Mouse (Mus musculus) left cerebral cortex, adult 11 months (tissue): ENCODE measurements at regions not wholly inside any gene's neighbourhood (a gene's known extent, or its start where the extent isn't known, plus 50 kb on each side); places are given as distances from the start of the nearest gene placed in this dataset.
"Not testable (repeated sequence)": the region's sequence is repeated elsewhere in the genome, so short reads cannot be mapped to it uniquely, and the experiment has no call there.

Experiments
- DNase-seq: peaks from one replicate; pipeline ENCODE4 v3.0.0; 2022; ENCODE audit warnings: low spot score

DNA sequence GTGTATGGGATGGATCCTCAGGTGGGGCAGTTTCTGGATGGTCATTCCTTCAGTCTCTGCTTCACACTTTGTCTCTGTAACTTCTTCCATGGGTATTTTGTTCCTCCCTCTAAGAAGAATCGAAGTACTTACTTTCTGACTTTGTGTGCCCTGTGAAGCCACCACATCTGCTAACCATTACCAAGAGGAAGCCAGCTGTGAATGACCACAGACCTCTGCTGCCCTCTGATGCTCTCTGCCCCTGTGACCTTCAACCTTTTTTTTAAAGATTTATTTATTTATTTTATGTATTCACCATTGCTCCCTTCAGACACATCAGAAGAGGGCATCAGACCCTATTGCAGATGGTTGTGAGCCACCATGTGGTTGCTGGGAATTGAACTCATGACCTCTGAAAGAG is 475.7 kb upstream of the Gulo start:
- not testable (repeated sequence) for DNase-seq

- DNase-seq: no peak
These were observed 470.2 kb upstream of the Gulo start for GRCm38 (mm10) chr14:66479181-66479580.

- DNase-seq: no peak
These were observed 469.6 kb upstream of the Gulo start for GRCm38 (mm10) chr14:66478562-66478961.

- no peak for DNase-seq
These were observed 466.0 kb upstream of the Gulo start for GRCm38 (mm10) chr14:66475026-66475425.

GRCm38 (mm10) chr14:66473251-66473550 is 464.2 kb upstream of the Gulo start:
- DNase-seq: no peak

DNA sequence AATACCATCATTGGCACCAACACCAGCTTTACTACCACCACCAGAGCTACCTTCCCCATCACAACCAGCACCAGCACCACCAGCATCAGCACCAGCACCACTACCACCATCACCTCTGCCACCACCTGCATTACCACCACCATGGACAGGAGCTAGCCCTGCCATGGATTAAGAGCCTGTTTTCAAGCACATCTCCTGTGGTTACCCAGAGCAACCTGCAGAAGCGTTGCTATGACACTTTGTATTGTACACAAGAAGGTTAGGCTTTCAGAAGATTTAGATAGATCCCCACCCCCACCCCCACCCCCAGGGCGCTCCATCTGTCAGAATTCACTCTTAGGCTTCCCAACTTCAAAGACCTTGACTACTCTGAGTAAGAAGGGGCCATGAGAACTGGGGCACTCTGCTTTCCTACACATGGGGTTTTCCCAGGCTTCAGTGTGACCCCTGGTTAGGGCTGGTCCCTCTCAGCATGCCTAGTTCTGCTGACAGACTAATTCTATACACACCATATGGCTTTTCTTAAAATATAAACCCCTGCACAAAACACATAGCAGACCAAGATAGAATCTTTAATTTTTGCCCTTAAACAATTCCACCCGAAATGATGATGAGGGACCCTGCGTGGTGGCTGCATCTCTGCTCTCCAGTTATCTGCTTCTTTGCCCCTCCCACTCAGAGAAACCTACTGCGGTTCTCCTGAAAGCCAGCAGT is 463.7 kb upstream of the Gulo start:
- DNase-seq: no peak

- no peak for DNase-seq
These were observed 453.1 kb upstream of the Gulo start for GRCm38 (mm10) chr14:66462081-66462480.

GRCm38 (mm10) chr14:66460795-66461194 is 451.8 kb upstream of the Gulo start:
- DNase-seq: no peak

GRCm38 (mm10) chr14:66458696-66459095 is 449.7 kb upstream of the Gulo start:
- DNase-seq: no peak

- no peak for DNase-seq
These were observed 448.3 kb upstream of the Gulo start for GRCm38 (mm10) chr14:66457300-66457699.

DNA sequence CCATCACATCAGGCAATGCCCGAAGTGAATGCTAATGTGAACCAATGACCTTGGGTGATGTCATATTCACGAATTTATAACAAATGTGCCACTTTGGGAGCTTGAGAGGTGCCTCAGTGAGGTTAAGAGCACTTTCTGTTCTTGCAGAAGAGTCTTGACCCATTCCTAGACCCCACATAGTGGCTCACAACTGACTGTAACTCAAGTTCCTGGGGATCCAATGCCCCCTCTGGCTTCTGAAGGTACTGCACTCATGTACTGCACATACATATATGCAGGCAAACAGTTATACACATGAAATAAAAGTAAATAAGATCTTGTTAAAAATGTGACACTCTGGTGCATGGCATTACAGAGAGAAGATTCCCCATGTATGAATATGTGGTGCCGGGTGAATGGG is 443.8 kb upstream of the Gulo start:
- no peak for DNase-seq

- no peak for DNase-seq
These were observed 441.3 kb upstream of the Gulo start for GRCm38 (mm10) chr14:66450351-66450750.

DNA sequence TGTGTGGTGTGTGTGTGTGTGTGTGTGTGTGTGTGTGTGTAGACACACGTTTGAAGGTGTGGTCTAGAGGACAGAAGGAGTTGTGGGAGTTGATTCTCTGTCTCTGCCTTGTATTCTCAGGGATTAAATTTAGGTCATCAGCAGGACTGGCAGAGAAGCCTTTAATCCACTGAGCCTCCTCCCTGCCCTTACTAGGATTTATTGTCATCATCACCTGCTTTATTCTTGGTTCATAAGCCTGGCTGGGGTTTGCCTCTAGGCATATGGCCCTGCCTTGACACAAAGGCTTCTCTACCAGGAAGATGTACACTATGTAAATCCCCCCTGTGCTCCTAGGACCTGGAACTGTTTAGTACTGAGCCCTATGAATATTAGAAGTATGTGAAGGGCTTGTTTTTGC is 433.6 kb upstream of the Gulo start:
- no peak for DNase-seq

DNA sequence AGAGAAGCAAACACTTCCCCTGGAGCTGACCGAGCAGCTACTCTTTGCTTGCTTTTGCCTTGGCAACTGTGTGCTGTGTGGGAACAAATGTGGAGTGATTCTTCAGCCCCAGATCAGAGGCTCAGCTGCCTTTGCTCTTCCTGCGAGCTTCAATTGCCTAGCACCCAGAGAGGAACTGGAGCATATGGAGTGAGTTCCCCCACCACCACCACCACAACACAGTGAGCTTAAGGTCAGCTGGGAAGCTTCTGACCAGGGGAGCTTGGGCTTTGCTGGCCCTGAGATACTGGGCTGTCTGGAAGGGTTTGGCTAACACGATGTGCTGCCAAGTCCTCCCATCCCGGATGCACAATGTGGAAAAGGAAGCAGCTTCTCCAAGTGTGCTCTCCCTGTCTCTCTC is 432.8 kb upstream of the Gulo start:
- no peak for DNase-seq

- DNase-seq: no peak
These were observed 429.6 kb upstream of the Gulo start for GRCm38 (mm10) chr14:66438572-66438971.

- DNase-seq: no peak
These were observed 429.0 kb upstream of the Gulo start for GRCm38 (mm10) chr14:66438001-66438400.

DNA sequence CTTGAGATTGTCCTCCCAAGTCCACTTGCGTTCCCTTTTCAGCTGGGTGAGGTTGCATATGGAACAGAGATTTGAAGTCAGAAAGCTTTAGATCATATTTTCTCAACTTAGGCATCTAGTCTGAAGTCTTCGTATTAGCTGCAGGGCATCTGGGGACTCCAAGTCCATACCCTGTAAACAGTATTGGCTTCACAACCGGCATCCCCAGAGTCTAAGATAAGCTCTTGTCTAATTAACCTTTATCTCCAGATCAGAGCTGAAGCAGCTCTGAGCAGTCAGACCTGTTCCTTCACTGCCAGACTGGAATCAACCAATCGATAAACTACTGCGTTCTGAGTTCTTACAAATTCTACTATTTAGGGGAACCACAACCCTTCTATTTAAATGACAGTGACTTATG is 422.6 kb upstream of the Gulo start:
- DNase-seq: no peak

GRCm38 (mm10) chr14:66424141-66424540 is 415.1 kb upstream of the Gulo start:
- DNase-seq: peak; percentile 16
